Mouse (Mus musculus) forebrain, embryonic 11.5 days (tissue): ENCODE results near the gene Nol12. TPM values are rescaled to one million over a fixed set of nuclear protein-coding genes. Genes with fewer than 3 reads are reported as not detected.

Experiments used
- ATAC-seq: fragments of 200-750 bp; cut with Nextera tagmentation; replicated peaks from 2 replicates; pipeline ENCODE4 v1.8.0; 2017; ENCODE audit warnings: moderate TSS enrichment; ENCODE audit not compliant: low FRiP score
- DNase-seq: peaks from one replicate; pipeline ENCODE4 v3.0.0-alpha.2; 2017; ENCODE audit warnings: low spot score
- H3K27ac ChIP-seq: fragments of 300-500 bp; sonication (generic); 2 replicates; pipeline ENCODE4 v1.5.1; 2014; ENCODE audit warnings: low read depth, low read length
- H3K27me3 ChIP-seq: fragments of 300-500 bp; sonication (generic); 2 replicates; pipeline ENCODE4 v1.6.1; 2014; ENCODE audit warnings: mild to moderate bottlenecking, low read length, mixed read lengths; ENCODE audit not compliant: control insufficient read depth, insufficient read depth
- H3K36me3 ChIP-seq: fragments of 300-500 bp; sonication (generic); 2 replicates; pipeline ENCODE4 v1.6.1; 2014; ENCODE audit warnings: mild to moderate bottlenecking, low read length, moderate library complexity, mixed read lengths; ENCODE audit not compliant: control insufficient read depth, insufficient read depth
- H3K4me1 ChIP-seq: fragments of 300-500 bp; sonication (generic); replicated peaks from 2 replicates; pipeline ENCODE4 v1.6.1; 2014; ENCODE audit warnings: low read length, mixed read lengths; ENCODE audit not compliant: control insufficient read depth, insufficient read depth
- H3K4me2 ChIP-seq: fragments of 300-500 bp; sonication (generic); 2 replicates; pipeline ENCODE4 v1.6.1; 2014; ENCODE audit warnings: low read depth, mild to moderate bottlenecking, low read length, moderate library complexity, mixed read lengths; ENCODE audit not compliant: severe bottlenecking
- H3K4me3 ChIP-seq: fragments of 300-500 bp; sonication (generic); 2 replicates; pipeline ENCODE4 v1.5.1; 2014; ENCODE audit warnings: low read depth, low read length
- H3K9ac ChIP-seq: fragments of 300-500 bp; sonication (generic); 2 replicates; pipeline ENCODE4 v1.6.1; 2014; ENCODE audit warnings: low read length
- H3K9me3 ChIP-seq: fragments of 300-500 bp; sonication (generic); 2 replicates; pipeline ENCODE4 v1.6.1; 2016; ENCODE audit warnings: low read length, mixed read lengths; ENCODE audit not compliant: control insufficient read depth
- WGBS: fragments of 180-500 bp; shearing (Covaris S2); extraction: QIAGEN DNeasy Blood & Tissue Kit; methylation state at CpG from one replicate; pipeline ENCODE4 v1.1.7; 2014; 5-methylcytosine and 5-hydroxymethylcytosine counted together
- polyA plus RNA-seq: library from polyadenylated mRNA; unstranded; fragments of >200 nt; fragmentation: Nextera tagmentation; extraction: Ambion mirVana; gene quantifications from 2 replicates; pipeline ENCODE4 v1.2.1, GENCODE M21; 2014

The Nol12 gene
- polyA plus RNA-seq, 1 experiment from 2014 or later = 56.8 TPM

- Histone ChIP-seq H3K36me3 (no peaks in the 10 kb centered on the region), H3K4me2 (no peak overlapping the region), H3K4me1 (peaks cover 25% of the 10 kb centered on the region), H3K4me3 (no peak overlapping the region), H3K27me3 (peaks cover 4% of the 10 kb centered on the region; the same call in 1 of the 2 replicates), H3K27ac (no peak overlapping the region), H3K9me3 (no peaks in the 10 kb centered on the region), H3K9ac (no peak overlapping the region)
- WGBS = 91% methylated on average over 7 of the region's 7 CpGs
- ATAC-seq = no peak
- DNase-seq = peak; percentile 45
Observed at GRCm38 (mm10) chr15:78930801-78931426, 3.8 kb upstream of the Nol12 start.

GRCm38 (mm10) chr15:78931577-78931976 lies 3.2 kb upstream of the Nol12 start:
- DNase-seq (peak; percentile 43), ATAC-seq (no peak)
- 38% methylated on average over 3 of the region's 3 CpGs for WGBS
- no peak overlapping the region for H3K4me2 ChIP-seq
- H3K4me1 ChIP-seq = peaks cover 21% of the 10 kb centered on the region
- no peak overlapping the region for H3K27ac ChIP-seq
- H3K27me3 ChIP-seq = peaks cover 4% of the 10 kb centered on the region; the same call in 1 of the 2 replicates
- no peaks in the 10 kb centered on the region for H3K36me3 ChIP-seq
- no peaks in the 10 kb centered on the region for H3K9me3 ChIP-seq
- H3K9ac ChIP-seq = no peak overlapping the region
- no peak overlapping the region for H3K4me3 ChIP-seq

GRCm38 (mm10) chr15:78936403-78936802 lies 1.7 kb downstream of the Nol12 start:
- 95% methylated on average over 12 of the region's 12 CpGs for WGBS

GRCm38 (mm10) chr15:78937311-78937710 lies 2.6 kb downstream of the Nol12 start:
- ATAC-seq (no peak), DNase-seq (no peak)
- Histone ChIP-seq H3K9me3 (no peaks in the 10 kb centered on the region), H3K36me3 (peaks cover 12% of the 10 kb centered on the region; the same call in 1 of the 2 replicates), H3K4me2 (no peak overlapping the region), H3K27ac (no peak overlapping the region), H3K27me3 (no peaks in the 10 kb centered on the region), H3K9ac (no peak overlapping the region), H3K4me1 (peaks cover 4% of the 10 kb centered on the region), H3K4me3 (no peak overlapping the region)
- 87% methylated on average over 10 of the region's 10 CpGs for WGBS

More at GRCm38 (mm10) chr15:78936403-78936802, 1.7 kb downstream of the Nol12 start:
- Histone ChIP-seq H3K9ac (no peak overlapping the region), H3K9me3 (no peaks in the 10 kb centered on the region), H3K27me3 (no peaks in the 10 kb centered on the region), H3K27ac (no peak overlapping the region), H3K4me1 (peaks cover 4% of the 10 kb centered on the region), H3K4me2 (peak overlapping the region; percentile 76; the same call in 1 of the 2 replicates), H3K36me3 (peaks cover 10% of the 10 kb centered on the region; the same call in 1 of the 2 replicates), H3K4me3 (no peak overlapping the region)
- no peak for ATAC-seq
- DNase-seq = peak; percentile 45

GRCm38 (mm10) chr15:78937963-78938362 lies 3.2 kb downstream of the Nol12 start:
- Histone ChIP-seq H3K9me3 (no peaks in the 10 kb centered on the region), H3K9ac (no peak overlapping the region), H3K4me2 (no peak overlapping the region), H3K4me1 (peaks cover 4% of the 10 kb centered on the region), H3K27ac (no peak overlapping the region), H3K4me3 (no peak overlapping the region), H3K36me3 (peaks cover 12% of the 10 kb centered on the region; the same call in 1 of the 2 replicates), H3K27me3 (no peaks in the 10 kb centered on the region)
- peak; percentile 45 for DNase-seq
- no peak for ATAC-seq
- WGBS = 90% methylated on average over 2 of the region's 2 CpGs

GRCm38 (mm10) chr15:78940325-78940724 lies 5.6 kb downstream of the Nol12 start:
- peaks cover 12% of the 10 kb centered on the region; the same call in 1 of the 2 replicates for H3K36me3 ChIP-seq

GRCm38 (mm10) chr15:78942663-78943062 lies 7.9 kb downstream of the Nol12 start:
- H3K36me3 ChIP-seq = peaks cover 9% of the 10 kb centered on the region; the same call in 1 of the 2 replicates
- H3K27ac ChIP-seq = no peak overlapping the region
- peak; percentile 87 for DNase-seq
- H3K9ac ChIP-seq = peak overlapping the region; percentile 41
- WGBS = 4% methylated on average over 9 of the region's 9 CpGs
- ATAC-seq = peak; percentile 63
- no peaks in the 10 kb centered on the region for H3K4me1 ChIP-seq
- peak overlapping the region; percentile 18 for H3K4me3 ChIP-seq
- H3K4me2 ChIP-seq = peak overlapping the region; percentile 43
- no peaks in the 10 kb centered on the region for H3K9me3 ChIP-seq
- no peaks in the 10 kb centered on the region; the same call in 1 of the 2 replicates for H3K27me3 ChIP-seq

More at GRCm38 (mm10) chr15:78940325-78940724, 5.6 kb downstream of the Nol12 start:
- H3K4me2 ChIP-seq = no peak overlapping the region
- DNase-seq (no peak), ATAC-seq (no peak)
- H3K27ac ChIP-seq = no peak overlapping the region
- H3K9ac ChIP-seq = no peak overlapping the region
- no peaks in the 10 kb centered on the region for H3K9me3 ChIP-seq
- H3K4me1 ChIP-seq = peaks cover 4% of the 10 kb centered on the region
- H3K27me3 ChIP-seq = no peaks in the 10 kb centered on the region
- H3K4me3 ChIP-seq = no peak overlapping the region
- 91% methylated on average over 13 of the region's 13 CpGs for WGBS

GRCm38 (mm10) chr15:78946232-78946631 lies 11.5 kb downstream of the Nol12 start:
- Histone ChIP-seq H3K27ac (no peak overlapping the region), H3K4me1 (peaks cover 6% of the 10 kb centered on the region; the same call in 1 of the 2 replicates), H3K27me3 (no peaks in the 10 kb centered on the region; the same call in 1 of the 2 replicates), H3K9ac (no peak overlapping the region), H3K9me3 (no peaks in the 10 kb centered on the region), H3K4me3 (no peak overlapping the region), H3K36me3 (peaks cover 3% of the 10 kb centered on the region; the same call in 1 of the 2 replicates), H3K4me2 (no peak overlapping the region)
- WGBS = 79% methylated on average over 7 of the region's 7 CpGs
- no peak for DNase-seq
- no peak for ATAC-seq
